Mouse (Mus musculus) lung, adult 2 months (tissue): ENCODE results near the gene Astn2.

Experiments used
- CTCF ChIP-seq: fragments of 200-500 bp; IDR thresholded peaks from 2 replicates; pipeline ENCODE4 v1.5.1; 2011; ENCODE audit warnings: mild to moderate bottlenecking, low read length, control low read depth; ENCODE audit not compliant: insufficient read depth
- POLR2A ChIP-seq: fragments of 200-500 bp; IDR thresholded peaks from 2 replicates; pipeline ENCODE4 v1.6.1; 2011; ENCODE audit warnings: low read depth, mild to moderate bottlenecking, control low read depth, low read length, borderline replicate concordance; ENCODE audit errors: extremely low read depth

DNA sequence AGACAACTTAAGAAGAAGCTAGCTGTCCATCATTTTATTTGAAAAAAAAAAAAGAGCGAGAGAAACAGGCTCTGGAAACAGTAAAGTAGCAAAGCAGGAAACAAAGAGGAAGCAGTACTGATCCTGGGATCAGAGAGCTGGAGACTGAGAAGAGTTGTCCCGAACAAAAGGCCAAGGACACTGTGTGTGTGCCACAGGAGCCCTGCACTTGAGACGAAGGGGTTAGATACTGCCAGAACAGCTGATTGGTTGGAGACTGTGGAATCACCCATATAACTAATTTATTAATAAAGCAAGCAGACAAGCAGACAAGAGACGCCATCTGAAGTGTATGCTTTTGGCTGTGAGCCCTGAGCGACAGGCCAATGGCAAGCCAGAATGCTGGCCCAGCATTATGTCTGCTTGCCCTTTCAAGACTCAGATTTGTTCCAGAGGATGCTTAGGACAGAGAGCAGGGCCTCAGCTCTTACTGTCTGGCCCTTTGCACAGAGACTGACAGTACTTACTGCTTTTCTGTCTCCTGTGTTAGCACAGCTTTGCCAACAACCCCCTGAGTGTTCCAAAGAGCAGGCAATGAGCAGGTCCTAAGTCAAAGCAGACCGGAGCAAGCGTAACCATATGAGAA lies 101.6 kb downstream of the Astn2 start:
- TF ChIP-seq CTCF (no peak), POLR2A (no peak)
